Mouse (Mus musculus) MEL (cell line): Measurements from ENCODE around the gene Iqschfp. TPM values are rescaled to one million over a fixed set of nuclear protein-coding genes. Genes with fewer than 3 reads are reported as not detected.

Experiments used
- DNase-seq: peaks from one replicate; pipeline ENCODE4 v3.0.0; 2011; ENCODE audit warnings: low read depth, low spot score
- H3K27ac ChIP-seq: 2 replicates; pipeline ENCODE4 v1.5.1; 2012; ENCODE audit warnings: low read depth, mild to moderate bottlenecking, control low read depth, low read length, moderate library complexity; ENCODE audit not compliant: control insufficient read depth
- H3K27me3 ChIP-seq, 2 experiments: fragments of 150-350 bp in 1 of 2; sonication (generic) in 1 of 2; 2 replicates each; pipeline ENCODE4 v1.6.1; 2012; ENCODE audit warnings: low read length in 2 of 2, mild to moderate bottlenecking in 2 of 2, improper control_type of control experiment in 1 of 2, moderate library complexity in 1 of 2; ENCODE audit not compliant: insufficient read depth in 2 of 2, control insufficient read depth in 1 of 2
- H3K36me3 ChIP-seq, 2 experiments: 2 replicates each; pipeline ENCODE4 v1.6.1; 2012 to 2014; ENCODE audit warnings: low read length in 2 of 2, improper control_type of control experiment in 1 of 2, inconsistent platforms in 1 of 2, mild to moderate bottlenecking in 1 of 2; ENCODE audit not compliant: insufficient read depth in 2 of 2, control insufficient read depth in 1 of 2
- H3K4me1 ChIP-seq, 2 experiments: fragments of 150-350 bp in 1 of 2; sonication (generic) in 1 of 2; 2 replicates each; pipeline ENCODE4 v1.6.1; 2012; ENCODE audit warnings: low read length in 2 of 2, improper control_type of control experiment in 1 of 2, mild to moderate bottlenecking in 1 of 2; ENCODE audit not compliant: insufficient read depth in 2 of 2, control insufficient read depth in 1 of 2
- H3K4me3 ChIP-seq, 2 experiments: fragments of 150-350 bp in 1 of 2; sonication (generic) in 1 of 2; 2 replicates each; pipeline ENCODE4 v1.5.1; 2012; ENCODE audit warnings: low read depth in 2 of 2, low read length in 2 of 2, mild to moderate bottlenecking in 2 of 2, moderate library complexity in 2 of 2, control low read depth in 1 of 2, improper control_type of control experiment in 1 of 2; ENCODE audit not compliant: control insufficient read depth in 1 of 2, insufficient read depth in 1 of 2
- H3K79me2 ChIP-seq: 2 replicates; pipeline ENCODE4 v1.6.1; 2012; ENCODE audit warnings: mild to moderate bottlenecking, low read length, moderate library complexity; ENCODE audit not compliant: control insufficient read depth, poor library complexity, insufficient read depth
- H3K9ac ChIP-seq: 2 replicates; pipeline ENCODE4 v1.6.1; 2012; ENCODE audit warnings: low read depth, mild to moderate bottlenecking, control low read depth, low read length, moderate library complexity; ENCODE audit not compliant: control insufficient read depth, poor library complexity, severe bottlenecking
- H3K9me3 ChIP-seq: fragments of 150-350 bp; sonication (generic); replicated peaks from 2 replicates; pipeline ENCODE4 v1.6.1; 2012; ENCODE audit warnings: mild to moderate bottlenecking, low read length, improper control_type of control experiment, moderate library complexity; ENCODE audit not compliant: insufficient read depth
- CHD1 ChIP-seq: IDR thresholded peaks from 2 replicates; pipeline ENCODE4 v1.6.1; 2012; ENCODE audit warnings: low read depth, mild to moderate bottlenecking, inconsistent platforms, low read length, improper control_type of control experiment
- E2F4 ChIP-seq: IDR thresholded peaks from 2 replicates; pipeline ENCODE4 v1.6.1; 2011; ENCODE audit warnings: low read depth, low read length, improper control_type of control experiment, borderline replicate concordance
- ELF1 ChIP-seq: IDR thresholded peaks from 2 replicates; pipeline ENCODE4 v1.6.1; 2014; ENCODE audit warnings: low read depth, mild to moderate bottlenecking, inconsistent platforms, low read length, improper control_type of control experiment, moderate library complexity
- ETS1 ChIP-seq: IDR thresholded peaks from 2 replicates; pipeline ENCODE4 v1.6.1; 2012; ENCODE audit warnings: low read depth, mild to moderate bottlenecking, inconsistent platforms, low read length, improper control_type of control experiment, moderate library complexity
- GABPA ChIP-seq: IDR thresholded peaks from 2 replicates; pipeline ENCODE4 v1.6.1; 2012; ENCODE audit warnings: low read depth, mild to moderate bottlenecking, inconsistent platforms, low read length, improper control_type of control experiment, moderate library complexity
- HCFC1 ChIP-seq: IDR thresholded peaks from 2 replicates; pipeline ENCODE4 v1.6.1; 2012; ENCODE audit warnings: low read depth, mild to moderate bottlenecking, inconsistent platforms, low read length, improper control_type of control experiment, moderate library complexity
- JUND ChIP-seq: IDR thresholded peaks from 2 replicates; pipeline ENCODE4 v1.6.1; 2011; ENCODE audit warnings: low read depth, mild to moderate bottlenecking, improper control_type of control experiment, low read length
- KAT2A ChIP-seq: conservative IDR thresholded peaks from 2 replicates; pipeline ENCODE4 v1.6.1; 2012; ENCODE audit warnings: low read depth, low read length, improper control_type of control experiment, inconsistent platforms
- MAFK ChIP-seq: IDR thresholded peaks from 2 replicates; pipeline ENCODE4 v1.6.1; 2011; ENCODE audit warnings: low read depth, mild to moderate bottlenecking, low read length, improper control_type of control experiment, borderline replicate concordance
- MAX ChIP-seq: IDR thresholded peaks from 2 replicates; pipeline ENCODE4 v1.6.1; 2011; ENCODE audit warnings: low read length, improper control_type of control experiment
- MAZ ChIP-seq: IDR thresholded peaks from 2 replicates; pipeline ENCODE4 v1.6.1; 2012; ENCODE audit warnings: low read depth, mild to moderate bottlenecking, inconsistent platforms, low read length, improper control_type of control experiment
- MEF2A ChIP-seq: IDR thresholded peaks from 2 replicates; pipeline ENCODE4 v1.6.1; 2014; ENCODE audit warnings: low read depth, mild to moderate bottlenecking, inconsistent platforms, low read length, improper control_type of control experiment; ENCODE audit not compliant: poor library complexity, insufficient replicate concordance, severe bottlenecking; ENCODE audit errors: extremely low read depth
- MXI1 ChIP-seq: IDR thresholded peaks from 2 replicates; pipeline ENCODE4 v1.6.1; 2011; ENCODE audit warnings: mild to moderate bottlenecking, low read depth, low read length, improper control_type of control experiment
- MYB ChIP-seq: IDR thresholded peaks from 2 replicates; pipeline ENCODE4 v1.6.1; 2011; ENCODE audit warnings: mild to moderate bottlenecking, low read depth, low read length, improper control_type of control experiment
- MYC ChIP-seq: IDR thresholded peaks from 2 replicates; pipeline ENCODE4 v1.6.1; 2011; ENCODE audit warnings: low read depth, mild to moderate bottlenecking, low read length, improper control_type of control experiment, moderate library complexity
- NELFE ChIP-seq: IDR thresholded peaks from 2 replicates; pipeline ENCODE4 v1.6.1; 2011; ENCODE audit warnings: low read depth, low read length, improper control_type of control experiment
- POLR2A ChIP-seq, 2 experiments: IDR thresholded peaks; 2 replicates each; pipeline ENCODE4 v1.6.1; 2011 to 2012; ENCODE audit warnings: low read length in 2 of 2, mild to moderate bottlenecking in 2 of 2, control low read depth in 1 of 2, improper control_type of control experiment in 1 of 2, low read depth in 1 of 2, moderate library complexity in 1 of 2; ENCODE audit not compliant: control insufficient read depth in 1 of 2, insufficient read depth in 1 of 2, poor library complexity in 1 of 2
- POLR2AphosphoS2 ChIP-seq: IDR thresholded peaks from 2 replicates; pipeline ENCODE4 v1.6.1; 2011; ENCODE audit warnings: low read length, improper control_type of control experiment
- POLR2AphosphoS5 ChIP-seq: IDR thresholded peaks from 2 replicates; pipeline ENCODE4 v1.6.1; 2012; ENCODE audit warnings: low read depth, borderline replicate concordance, mild to moderate bottlenecking, inconsistent platforms, low read length, moderate library complexity, mixed read lengths
- RAD21 ChIP-seq: IDR thresholded peaks from 2 replicates; pipeline ENCODE4 v1.6.1; 2011; ENCODE audit warnings: mild to moderate bottlenecking, low read depth, low read length, improper control_type of control experiment
- RCOR1 ChIP-seq: IDR thresholded peaks from 2 replicates; pipeline ENCODE4 v1.6.1; 2012; ENCODE audit warnings: low read depth, mild to moderate bottlenecking, inconsistent platforms, low read length, improper control_type of control experiment
- SIN3A ChIP-seq: IDR thresholded peaks from 2 replicates; pipeline ENCODE4 v1.6.1; 2012; ENCODE audit warnings: low read length, improper control_type of control experiment, inconsistent platforms
- SMC3 ChIP-seq: IDR thresholded peaks from 2 replicates; pipeline ENCODE4 v1.6.1; 2011; ENCODE audit warnings: low read depth, low read length, improper control_type of control experiment
- TAL1 ChIP-seq: IDR thresholded peaks from 2 replicates; pipeline ENCODE4 v1.6.1; 2012; ENCODE audit warnings: mild to moderate bottlenecking, inconsistent platforms, low read length, moderate library complexity, mixed read lengths
- TBP ChIP-seq: IDR thresholded peaks from 2 replicates; pipeline ENCODE4 v1.8.0; 2011; ENCODE audit warnings: low read depth, low read length, improper control_type of control experiment
- TCF12 ChIP-seq: IDR thresholded peaks from 2 replicates; pipeline ENCODE4 v1.6.1; 2014; ENCODE audit warnings: low read depth, mild to moderate bottlenecking, inconsistent platforms, low read length, improper control_type of control experiment, moderate library complexity
- UBTF ChIP-seq: IDR thresholded peaks from 2 replicates; pipeline ENCODE4 v1.6.1; 2012; ENCODE audit warnings: low read depth, mild to moderate bottlenecking, inconsistent platforms, low read length, improper control_type of control experiment, moderate library complexity, borderline replicate concordance; ENCODE audit not compliant: insufficient read depth
- ZC3H11A ChIP-seq: IDR thresholded peaks from 2 replicates; pipeline ENCODE4 v1.6.1; 2012; ENCODE audit warnings: low read depth, mild to moderate bottlenecking, inconsistent platforms, low read length, improper control_type of control experiment
- ZKSCAN1 ChIP-seq: IDR thresholded peaks from 2 replicates; pipeline ENCODE4 v1.6.1; 2012; ENCODE audit warnings: low read depth, mild to moderate bottlenecking, inconsistent platforms, low read length, improper control_type of control experiment, moderate library complexity
- ZMIZ1 ChIP-seq: IDR thresholded peaks from 2 replicates; pipeline ENCODE4 v1.6.1; 2012; ENCODE audit warnings: low read depth, mild to moderate bottlenecking, inconsistent platforms, low read length, improper control_type of control experiment, moderate library complexity
- ZNF384 ChIP-seq: IDR thresholded peaks from 2 replicates; pipeline ENCODE4 v1.6.1; 2012; ENCODE audit warnings: low read depth, mild to moderate bottlenecking, inconsistent platforms, low read length, improper control_type of control experiment
- polyA plus RNA-seq, 2 experiments: library from polyadenylated mRNA; stranded (reverse) in 1 of 2; unstranded in 1 of 2; fragments of >175 nt in 1 of 2; fragments of >200 nt in 1 of 2; gene quantifications; 2 replicates each; pipeline versions ENCODE4 v1.2.1 to v1.2.4; 2012; ENCODE audit warnings: low replicate concordance in 2 of 2, low read depth in 1 of 2; ENCODE audit not compliant: insufficient read length in 2 of 2, insufficient read depth in 1 of 2, missing spikeins in 1 of 2
- total RNA-seq: library from RNA; depleted of rRNA; stranded (reverse); fragments of 300-350 nt; gene quantifications from 2 replicates; pipeline ENCODE4 v1.2.3, GENCODE M21; 2012

Iqschfp gene
- total and polyA plus RNA-seq, 3 experiments, result not detected

GRCm38 (mm10) chr3:68518041-68518440 lies 626.0 kb downstream of the Iqschfp start:
- no peak for TF ChIP-seq CHD1
- no peak for TF ChIP-seq JUND
- no peak for TF ChIP-seq UBTF
- TF ChIP-seq POLR2AphosphoS5, result no peak
- no peak for TF ChIP-seq MAFK
- TF ChIP-seq NELFE, result no peak
- TF ChIP-seq ZKSCAN1, result no peak
- no peak for TF ChIP-seq TAL1
- no peak for TF ChIP-seq E2F4
- TF ChIP-seq RAD21, result no peak
- no peak for TF ChIP-seq ZNF384
- no peak for TF ChIP-seq ETS1
- no peak for TF ChIP-seq POLR2AphosphoS2
- no peak for TF ChIP-seq HCFC1
- no peak for TF ChIP-seq MAX
- no peak for TF ChIP-seq KAT2A
- no peak for TF ChIP-seq MYC
- TF ChIP-seq GABPA, result no peak
- TF ChIP-seq SIN3A, result no peak
- H3K79me2 ChIP-seq, result no peaks in the 10 kb centered on the region
- H3K4me1 ChIP-seq, result no peaks in the 10 kb centered on the region
- H3K9me3 ChIP-seq, result no peaks in the 10 kb centered on the region
- H3K27ac ChIP-seq, result no peak overlapping the region
- H3K4me3 ChIP-seq, result no peak overlapping the region
- H3K36me3 ChIP-seq, result no peaks in the 10 kb centered on the region
- no peak for DNase-seq
- no peak overlapping the region for H3K9ac ChIP-seq
- H3K27me3 ChIP-seq, result no peaks in the 10 kb centered on the region

DNA sequence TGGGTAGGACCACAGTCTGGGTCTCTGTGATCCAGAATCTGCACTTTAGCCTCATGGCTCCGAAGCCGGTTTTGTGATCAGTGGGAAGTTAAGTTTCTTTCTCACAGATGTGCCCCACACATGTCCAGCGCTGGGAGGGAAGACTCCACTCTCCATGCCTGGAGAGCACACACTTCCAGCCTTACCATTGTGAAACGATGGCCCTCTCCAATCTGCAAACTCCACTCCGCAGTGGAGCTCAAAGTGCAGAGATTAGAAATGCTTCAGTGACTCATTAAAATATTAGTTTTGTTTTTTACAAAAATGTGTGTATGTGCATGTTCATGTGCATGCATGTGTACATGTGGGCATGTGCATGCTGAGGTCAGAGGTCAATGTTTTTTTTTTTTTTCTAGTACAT lies 626.6 kb downstream of the Iqschfp start:
- H3K27ac ChIP-seq, result no peak overlapping the region
- H3K9ac ChIP-seq, result no peak overlapping the region
- H3K79me2 ChIP-seq, result no peaks in the 10 kb centered on the region
- no peaks in the 10 kb centered on the region for H3K4me1 ChIP-seq
- no peaks in the 10 kb centered on the region for H3K9me3 ChIP-seq
- DNase-seq, result no peak
- H3K27me3 ChIP-seq, result no peaks in the 10 kb centered on the region
- no peak overlapping the region for H3K4me3 ChIP-seq
- H3K36me3 ChIP-seq, result no peaks in the 10 kb centered on the region
- TF ChIP-seq POLR2AphosphoS5, result no peak
- no peak for TF ChIP-seq MAX
- TF ChIP-seq NELFE, result no peak
- TF ChIP-seq TCF12, result no peak
- TF ChIP-seq SIN3A, result no peak
- TF ChIP-seq MEF2A, result no peak
- no peak for TF ChIP-seq E2F4
- TF ChIP-seq CHD1, result no peak
- no peak for TF ChIP-seq HCFC1
- no peak for TF ChIP-seq MAZ
- no peak for TF ChIP-seq ZC3H11A
- no peak for TF ChIP-seq RCOR1
- no peak for TF ChIP-seq MXI1
- TF ChIP-seq ELF1, result no peak
- TF ChIP-seq ZMIZ1, result no peak
- TF ChIP-seq TBP, result no peak
- no peak for TF ChIP-seq TAL1
- no peak for TF ChIP-seq SMC3
- TF ChIP-seq POLR2A (IDR thresholded peaks at IDR 0.05; ENCODE audit: control insufficient read depth in 1 of 2, insufficient read depth in 1 of 2, low read depth in 1 of 2, low read length in 2 of 2, poor library complexity in 1 of 2), result no peak
- TF ChIP-seq MYB, result no peak
